Mouse (Mus musculus): ENCODE data around the gene Tnf. TPM values are rescaled to one million over a fixed set of nuclear protein-coding genes. Genes with fewer than 3 reads are reported as not detected.

Tnf gene
- total RNA-seq, 2 experiments from 2014 or later = not detected

DNA sequence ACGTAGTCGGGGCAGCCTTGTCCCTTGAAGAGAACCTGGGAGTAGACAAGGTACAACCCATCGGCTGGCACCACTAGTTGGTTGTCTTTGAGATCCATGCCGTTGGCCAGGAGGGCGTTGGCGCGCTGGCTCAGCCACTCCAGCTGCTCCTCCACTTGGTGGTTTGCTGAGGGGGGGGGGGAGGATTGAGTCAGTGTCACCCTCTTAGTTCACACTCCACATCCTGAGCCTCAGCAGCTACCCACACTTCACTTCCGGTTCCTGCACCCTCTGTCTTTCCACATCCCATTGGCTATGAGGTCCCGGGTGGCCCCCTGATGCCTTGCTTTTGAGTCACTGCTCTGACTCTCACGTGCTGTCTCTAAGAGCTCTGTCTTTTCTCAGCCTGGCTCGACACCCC, 1.4 kb downstream of the Tnf start:
- DNase-seq (ENCODE audit: low spot score in 2 of 2) = no peak

DNA sequence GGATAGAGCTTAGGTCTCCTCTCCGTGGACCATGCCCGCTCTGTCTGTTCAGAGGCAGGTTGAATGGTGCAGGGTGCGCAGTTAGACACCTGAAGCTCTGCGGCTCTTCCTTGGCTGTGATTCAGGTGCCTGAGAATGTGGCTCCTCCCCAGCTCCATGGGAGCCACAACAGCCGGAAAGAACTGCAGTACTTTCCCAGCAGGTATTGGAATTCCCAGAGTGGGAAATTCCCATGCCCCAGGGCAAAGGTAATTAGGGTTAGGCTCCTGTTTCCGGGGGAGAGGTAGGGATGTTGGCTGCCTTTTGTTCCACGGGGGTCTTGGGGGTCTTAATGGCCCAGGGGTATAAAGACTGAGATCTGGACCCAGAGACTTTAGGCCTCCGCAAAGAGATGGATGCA, 2.9 kb downstream of the Tnf start:
- no peak for DNase-seq (ENCODE audit: low spot score in 2 of 2)

DNA sequence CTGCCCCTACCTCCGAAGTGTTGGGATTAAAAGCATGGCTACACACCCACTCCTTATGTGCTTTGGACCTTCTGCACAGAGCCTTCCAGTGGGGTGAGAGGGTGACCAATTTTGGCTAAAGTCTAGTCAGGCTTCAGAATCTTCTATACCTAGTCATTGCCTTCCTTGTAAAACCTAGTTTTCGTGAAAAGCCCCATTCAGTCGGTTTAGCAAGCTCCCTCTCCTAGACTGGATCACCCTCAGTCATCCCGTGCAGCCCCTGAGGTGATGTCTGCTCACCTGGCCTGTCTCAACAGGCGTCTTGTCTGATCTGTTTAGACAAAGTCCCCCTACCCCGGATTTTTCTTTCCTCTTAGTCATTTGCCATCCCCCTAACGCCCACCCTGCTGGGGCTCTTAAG, 3.8 kb downstream of the Tnf start:
- no peak for DNase-seq (ENCODE audit: low spot score in 2 of 2)

DNA sequence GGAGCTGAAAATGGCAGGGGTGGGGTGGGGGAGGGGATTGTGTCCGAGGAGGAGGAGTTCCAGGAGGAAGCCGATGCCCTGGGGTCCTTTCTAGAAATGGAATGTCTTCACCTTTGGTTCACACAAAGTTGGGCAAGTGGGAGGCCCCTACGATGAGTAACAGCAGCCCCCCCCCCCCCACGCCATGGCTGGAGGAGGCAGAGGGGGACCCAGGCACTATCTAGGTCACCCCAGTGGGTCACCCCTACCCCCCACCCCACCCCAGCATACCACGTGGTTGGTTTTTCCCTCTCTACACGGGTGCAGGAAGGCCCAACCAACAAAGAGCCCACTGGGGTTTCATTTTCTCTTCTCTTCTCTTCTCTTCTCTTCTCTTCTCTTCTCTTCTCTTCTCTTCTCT, 4.7 kb downstream of the Tnf start:
- no peak for DNase-seq (ENCODE audit: low spot score in 2 of 2)

DNA sequence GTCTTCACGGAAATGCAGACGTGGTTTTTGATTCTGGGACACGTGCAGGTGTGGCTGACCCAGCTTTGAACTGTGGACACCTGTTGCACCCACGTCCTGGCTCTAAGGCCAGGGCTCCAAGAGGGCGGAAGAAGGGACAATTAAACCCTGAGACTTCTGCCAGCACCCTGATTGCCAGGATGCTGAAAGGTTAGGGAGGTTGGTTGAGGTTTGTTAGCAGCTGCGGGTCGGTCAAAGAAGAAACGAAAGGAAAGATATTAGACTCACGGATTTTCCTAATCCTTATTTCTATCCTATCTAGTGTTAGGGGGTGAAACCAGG, 5.5 kb downstream of the Tnf start:
- no peak for DNase-seq (ENCODE audit: low spot score in 2 of 2)

DNA sequence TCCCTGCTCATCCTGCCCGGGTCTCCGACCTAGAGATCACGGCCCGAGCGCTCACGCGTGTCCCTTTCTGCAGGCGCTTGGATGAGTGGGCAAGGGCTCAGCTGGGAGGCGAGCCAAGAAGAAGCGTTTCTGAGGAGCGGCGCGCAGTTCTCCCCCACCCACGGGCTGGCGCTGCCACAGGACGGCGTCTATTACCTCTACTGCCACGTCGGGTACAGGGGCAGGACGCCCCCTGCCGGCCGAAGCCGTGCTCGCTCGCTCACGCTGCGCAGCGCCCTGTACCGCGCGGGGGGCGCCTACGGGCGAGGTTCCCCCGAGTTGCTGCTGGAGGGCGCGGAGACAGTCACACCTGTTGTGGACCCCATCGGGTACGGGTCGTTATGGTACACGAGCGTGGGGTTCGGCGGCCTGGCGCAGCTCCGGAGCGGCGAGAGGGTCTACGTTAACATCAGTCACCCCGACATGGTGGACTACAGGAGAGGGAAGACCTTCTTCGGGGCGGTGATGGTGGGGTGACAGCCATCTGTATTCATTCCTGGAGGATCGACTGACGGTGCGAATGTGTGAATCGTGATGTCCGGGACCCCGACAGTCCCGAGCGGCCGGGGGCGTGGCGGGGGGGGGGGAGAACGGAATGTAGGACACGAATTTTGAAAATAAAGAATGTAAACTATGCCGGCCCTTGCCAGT, 6.0 kb downstream of the Tnf start:
- peak; percentile 78 to 83 for DNase-seq (ENCODE audit: low spot score in 2 of 2)

DNA sequence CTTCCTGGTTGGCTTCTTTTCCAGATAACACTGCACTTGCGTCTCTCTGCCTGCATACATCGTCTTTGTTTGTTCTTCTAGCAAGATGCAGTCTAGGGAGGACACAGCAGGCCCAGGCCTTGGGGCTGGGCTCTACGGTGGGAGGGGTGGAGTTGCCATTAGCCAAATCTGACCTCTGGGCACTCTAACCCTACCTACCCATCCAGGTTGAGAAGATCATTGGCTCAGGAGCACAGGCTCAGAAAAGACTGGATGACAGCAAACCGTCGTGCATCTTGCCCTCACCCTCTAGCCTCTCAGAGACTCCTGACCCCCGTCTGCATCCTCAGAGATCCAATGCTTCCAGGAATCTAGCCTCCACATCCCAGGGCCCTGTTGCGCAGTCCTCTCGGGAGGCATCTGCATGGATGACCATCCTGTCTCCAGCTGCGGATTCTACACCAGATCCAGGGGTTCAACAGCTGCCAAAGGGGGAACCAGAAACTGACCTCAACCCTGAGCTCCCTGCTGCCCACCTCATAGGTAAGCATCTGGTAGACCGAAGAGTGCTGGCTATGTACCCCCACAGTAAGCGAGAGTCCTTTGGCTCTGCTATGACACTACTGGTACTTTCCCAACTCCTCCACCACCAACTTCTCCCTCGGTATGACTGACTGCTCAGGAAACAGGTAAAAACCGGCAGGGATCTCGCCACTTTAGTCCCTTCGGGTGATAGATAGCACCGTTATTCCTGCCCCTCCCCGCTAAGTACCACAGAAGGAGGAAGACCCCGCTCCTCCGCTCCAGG, 6.8 kb downstream of the Tnf start:
- no peak for DNase-seq (ENCODE audit: low spot score in 2 of 2)

DNA sequence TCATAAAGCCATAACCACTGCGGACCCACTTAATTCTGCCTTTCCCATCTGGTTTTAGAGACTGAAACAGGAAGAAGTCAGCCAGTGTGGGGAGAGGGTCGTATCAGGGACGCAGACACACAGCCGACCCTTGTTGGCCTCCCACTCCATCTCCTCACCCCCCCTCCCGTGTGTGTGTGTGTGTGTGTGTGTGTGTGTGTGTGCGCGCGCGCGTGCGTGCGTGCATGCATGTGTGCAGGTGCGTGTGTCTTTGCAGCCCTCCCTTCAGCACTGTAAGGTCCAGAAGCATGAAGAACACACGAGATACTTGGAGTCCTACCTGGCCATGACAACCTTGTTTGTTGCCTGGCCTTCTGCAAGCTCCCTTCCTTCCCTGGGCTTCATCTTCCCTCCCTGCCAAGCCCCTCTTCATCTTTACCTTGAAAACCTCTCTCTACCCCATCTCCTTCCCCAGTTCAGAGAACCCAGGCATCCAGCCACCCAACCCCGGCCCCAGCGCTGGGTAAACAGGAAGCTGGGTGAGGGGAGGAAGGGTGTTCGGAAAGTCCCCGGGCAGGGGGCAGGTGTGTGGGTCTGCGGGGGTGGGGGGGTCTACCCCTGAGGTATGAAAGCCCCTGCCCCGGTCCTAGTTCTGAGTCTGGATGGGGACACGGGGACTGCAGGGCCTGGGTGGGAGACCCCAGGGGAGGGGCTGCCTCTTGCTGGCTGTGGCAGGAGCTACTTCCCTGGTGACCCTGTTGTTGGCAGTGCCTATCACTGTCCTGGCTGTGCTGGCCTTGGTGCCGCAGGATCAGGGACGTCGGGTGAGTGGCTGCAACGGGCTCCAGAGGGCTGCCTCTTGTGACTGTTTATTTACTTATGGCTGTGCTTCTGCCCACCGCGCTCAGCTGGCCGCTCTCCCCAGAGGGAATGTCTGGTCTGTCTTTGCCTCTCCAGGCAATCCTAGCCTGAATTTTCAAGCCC, 7.6 kb downstream of the Tnf start, which contains the start of gene Ltb:
Gene Ltb (plus strand): TSS at position 559 of the 963 bp plus-strand sequence.
- DNase-seq (ENCODE audit: low spot score in 2 of 2) = no peak

DNA sequence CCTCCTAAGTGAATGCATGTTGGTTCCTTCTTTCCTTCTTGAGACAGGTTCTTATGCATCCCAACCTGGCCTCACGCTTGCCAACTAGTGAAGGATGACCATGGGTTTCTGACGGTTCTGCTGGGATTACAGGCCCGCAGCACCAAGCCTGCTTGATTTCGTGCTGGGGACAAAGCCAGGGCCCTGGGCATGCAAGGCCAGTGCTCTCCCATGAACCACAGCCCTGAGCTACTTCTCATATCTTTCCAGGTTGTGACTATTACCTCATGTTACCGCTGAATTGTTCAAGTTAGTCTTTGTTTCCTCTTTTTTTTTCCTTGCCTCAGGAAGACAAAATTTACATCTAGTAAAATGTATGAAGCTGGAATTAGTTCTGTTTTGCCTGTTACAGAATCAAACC, 8.9 kb downstream of the Tnf start:
- no peak for DNase-seq (ENCODE audit: low spot score in 2 of 2)

DNA sequence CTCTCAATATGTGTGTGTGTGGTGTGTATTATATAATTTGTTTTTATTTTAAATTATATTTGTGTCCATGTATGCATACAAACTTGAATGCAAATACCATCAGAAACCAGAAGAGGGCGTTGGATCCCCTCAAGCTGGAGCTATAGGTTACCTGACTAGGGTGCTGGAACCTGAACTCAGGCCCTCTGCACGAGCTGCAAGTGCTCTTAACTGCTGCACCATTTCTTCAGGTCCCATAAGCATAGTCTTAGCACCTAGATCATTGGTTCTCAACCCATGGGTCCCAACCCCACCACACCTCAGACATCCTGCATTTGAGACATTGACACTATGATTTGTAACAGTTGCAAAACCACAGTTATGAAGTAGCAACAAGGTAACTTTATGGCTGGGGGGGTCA, 10.1 kb downstream of the Tnf start:
- no peak for DNase-seq (ENCODE audit: low spot score in 2 of 2)

DNA sequence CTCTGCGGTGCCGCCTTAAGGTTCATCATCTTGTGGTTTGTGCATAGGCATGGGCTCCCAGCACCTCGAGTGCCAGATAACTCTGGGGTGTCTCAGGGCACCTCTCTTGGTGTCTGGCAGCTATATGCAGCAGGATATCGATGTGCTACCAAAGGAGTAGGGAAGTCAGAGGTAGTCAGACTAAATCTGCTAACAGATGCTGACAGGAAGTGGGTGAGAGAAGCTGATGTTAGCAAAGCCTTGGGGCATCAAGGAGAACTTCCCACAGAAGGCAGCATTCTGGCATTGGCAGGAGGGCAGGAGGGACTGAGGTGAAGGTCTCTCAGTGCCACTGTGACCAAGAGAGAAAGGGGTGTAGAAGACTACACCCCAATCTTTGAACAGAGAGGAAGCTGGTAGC, 11.7 kb downstream of the Tnf start:
- no peak for DNase-seq (ENCODE audit: low spot score in 2 of 2)

DNA sequence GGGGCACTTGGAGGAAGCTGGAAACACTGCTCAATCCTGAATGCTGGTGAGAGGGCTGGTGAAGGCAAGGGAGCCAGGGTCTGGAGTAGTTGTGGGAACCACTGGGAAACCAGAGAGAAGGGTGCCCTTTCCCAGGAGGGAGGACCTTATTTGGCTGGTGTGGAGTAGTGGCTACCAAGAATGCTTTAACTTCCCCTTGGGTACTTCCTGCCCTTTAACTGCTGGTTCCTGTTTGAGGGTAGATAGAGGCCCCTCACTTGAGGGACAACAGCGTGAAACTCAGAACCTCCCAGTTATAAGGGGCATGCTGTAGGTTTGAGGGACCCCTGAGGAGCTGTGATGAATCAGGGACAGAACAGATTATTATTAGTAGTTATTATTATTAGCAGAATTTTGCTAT, 12.6 kb downstream of the Tnf start:
- DNase-seq (ENCODE audit: low spot score in 2 of 2) = no peak

DNA sequence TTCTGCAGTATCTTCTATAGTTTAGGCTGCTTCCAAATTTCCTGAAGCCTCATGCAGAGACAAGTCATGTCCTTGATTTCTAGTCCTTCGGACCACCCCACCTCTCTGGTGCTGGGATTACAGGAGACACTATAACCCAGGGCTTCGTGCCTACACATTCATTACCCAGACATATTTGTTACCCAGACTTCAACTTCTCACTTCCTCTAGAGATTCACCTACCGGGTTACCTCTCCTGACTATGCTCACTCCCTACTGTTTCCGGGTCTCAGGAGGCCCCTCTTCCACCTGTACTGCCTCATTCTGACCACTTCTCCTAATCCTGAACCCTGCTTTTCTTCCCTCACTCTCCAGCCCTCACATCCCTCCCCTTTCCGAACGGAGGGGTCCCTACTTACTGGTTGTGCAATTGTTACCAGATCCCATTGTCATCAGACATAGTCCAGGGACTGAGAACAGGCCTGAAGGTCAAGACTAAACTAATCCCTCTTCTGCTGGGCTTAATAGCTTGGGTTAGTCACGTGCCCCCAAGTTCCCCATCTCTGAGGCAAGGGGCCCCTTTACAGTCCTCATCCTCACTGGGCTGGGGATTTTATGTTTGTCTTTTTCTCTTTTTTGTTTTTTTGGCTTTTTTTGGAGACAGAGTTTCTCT, 13.7 kb downstream of the Tnf start, which contains the start of gene Lst1:
Gene Lst1 (minus strand): TSS at position 481 of the 652 bp plus-strand sequence.
- no peak for DNase-seq (ENCODE audit: low spot score in 2 of 2)

DNA sequence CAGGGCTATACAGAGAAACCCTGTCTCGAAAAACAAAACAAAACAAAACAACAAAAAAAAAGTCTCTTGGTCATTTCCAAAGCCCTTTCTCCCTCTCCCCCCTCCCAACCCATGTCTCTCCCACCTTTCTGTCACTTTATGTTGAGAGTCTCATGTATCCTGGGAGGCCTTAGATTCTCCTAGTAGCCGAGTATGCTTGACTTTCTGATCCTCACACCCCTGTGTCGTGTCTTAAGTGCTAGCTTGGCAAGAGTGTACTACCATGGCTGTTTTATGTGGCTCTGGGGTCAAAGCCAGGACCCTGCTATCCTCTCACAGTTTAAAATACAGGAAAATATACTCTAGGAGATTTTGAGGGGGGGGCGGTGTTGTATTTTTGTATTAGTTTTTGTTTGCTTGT, 14.5 kb downstream of the Tnf start:
- no peak for DNase-seq (ENCODE audit: low spot score in 2 of 2)

DNA sequence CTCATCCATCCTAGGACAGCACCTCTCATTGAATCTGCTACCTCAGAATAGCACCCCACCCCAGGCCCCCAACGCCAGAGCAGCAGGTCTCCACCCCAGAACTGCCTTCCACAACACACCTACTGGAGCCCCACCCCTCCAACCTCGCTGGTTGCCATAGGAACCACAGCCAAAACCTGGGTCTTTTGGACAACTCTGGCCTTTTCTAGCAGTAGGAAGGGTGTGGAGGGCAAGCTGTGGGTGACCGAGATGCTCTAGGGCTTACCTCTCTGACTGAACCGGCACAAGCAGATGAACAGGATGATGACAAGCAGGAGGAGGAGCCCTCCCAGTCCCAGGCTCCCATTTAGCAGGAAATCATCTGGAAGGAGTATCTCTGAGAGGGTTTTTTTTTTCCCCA, 15.1 kb downstream of the Tnf start:
- DNase-seq (ENCODE audit: low spot score in 2 of 2) = no peak

DNA sequence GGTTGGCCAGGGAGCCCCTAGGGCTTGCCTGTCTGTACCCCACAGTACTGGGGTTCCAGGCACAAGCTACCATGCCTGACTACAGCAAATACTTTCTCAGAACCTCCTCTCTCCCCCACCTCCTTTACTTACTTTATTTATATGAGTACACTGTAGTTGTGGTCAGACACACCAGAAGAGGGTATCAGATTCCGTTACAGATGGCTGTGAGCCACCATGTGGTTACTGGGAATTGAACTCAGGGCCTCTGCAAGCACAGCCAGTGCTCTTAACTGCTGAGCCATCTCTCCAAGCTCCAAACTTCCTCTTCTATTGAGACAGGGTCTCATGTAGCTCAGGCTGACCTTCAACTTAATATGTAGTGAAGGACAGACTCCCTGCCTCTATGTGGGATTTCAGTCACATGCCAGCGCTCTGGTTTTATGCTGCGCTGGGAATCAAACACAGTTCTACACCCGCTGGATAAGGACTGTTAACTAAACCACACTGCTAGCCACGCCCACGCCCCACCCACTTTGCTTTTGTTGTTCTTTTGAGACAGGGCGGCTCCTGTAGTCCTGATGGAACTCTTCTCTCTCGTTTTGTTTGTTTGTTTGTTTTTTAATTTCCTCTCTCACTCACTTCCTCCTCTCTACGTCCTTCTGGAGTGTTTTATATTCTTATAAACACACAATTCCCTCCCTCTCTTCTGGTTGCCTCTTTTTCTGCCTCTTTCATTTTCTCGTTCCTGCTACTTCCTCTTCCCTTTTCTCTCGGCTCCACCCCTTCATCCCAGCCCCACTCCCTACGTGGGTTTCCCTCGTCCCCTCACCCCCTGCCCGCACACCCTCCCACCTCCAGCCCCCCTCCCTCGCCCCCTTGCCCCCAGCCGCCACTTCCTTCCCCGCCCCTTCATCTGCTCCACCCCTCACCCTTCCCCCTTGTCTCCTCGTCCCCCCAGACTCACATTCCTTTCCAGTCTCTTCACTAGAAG, 15.9 kb downstream of the Tnf start:
- DNase-seq (ENCODE audit: low spot score in 2 of 2) = no peak

DNA sequence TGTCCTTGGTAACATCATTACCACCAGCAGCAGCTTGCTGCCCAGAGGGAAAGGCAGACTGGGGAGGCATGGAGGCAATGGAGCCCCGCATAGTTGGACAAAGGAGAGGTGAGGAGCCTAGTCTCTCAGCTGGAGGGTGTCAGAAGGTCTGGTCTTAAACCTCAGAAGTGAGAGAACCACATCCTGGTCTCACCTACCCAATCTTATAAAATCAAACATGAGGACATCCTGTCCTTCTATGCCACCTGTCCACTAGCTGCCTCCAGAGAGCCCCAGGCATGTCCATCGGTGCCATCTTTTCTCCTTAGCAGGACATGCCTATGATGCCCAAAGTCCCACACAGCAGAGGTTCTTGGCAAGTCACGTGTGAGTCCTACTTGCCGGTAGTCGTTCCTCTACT, 21.7 kb downstream of the Tnf start:
- DNase-seq (ENCODE audit: low spot score in 2 of 2) = no peak

DNA sequence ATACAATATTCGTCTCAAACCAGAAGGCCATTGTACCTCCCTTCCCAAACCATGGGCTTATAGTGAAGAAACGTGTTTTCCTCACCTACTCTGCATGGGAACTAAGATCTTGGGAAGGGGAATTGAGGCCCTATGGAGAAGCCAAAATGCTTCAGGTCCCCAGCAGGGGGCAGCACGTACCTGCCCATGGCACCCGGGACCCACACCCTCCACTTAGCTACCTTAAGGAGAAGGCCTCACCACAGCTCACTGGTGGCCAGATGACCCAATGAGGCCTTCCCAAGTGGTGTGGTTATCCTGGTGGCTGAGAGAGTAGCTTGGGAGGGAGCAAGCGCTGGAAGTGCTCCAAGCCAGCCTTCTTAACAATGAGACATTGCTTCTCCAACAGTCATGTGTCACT, 23.3 kb downstream of the Tnf start:
- peak; percentile 44 to 54 for DNase-seq (ENCODE audit: low spot score in 2 of 2)

DNA sequence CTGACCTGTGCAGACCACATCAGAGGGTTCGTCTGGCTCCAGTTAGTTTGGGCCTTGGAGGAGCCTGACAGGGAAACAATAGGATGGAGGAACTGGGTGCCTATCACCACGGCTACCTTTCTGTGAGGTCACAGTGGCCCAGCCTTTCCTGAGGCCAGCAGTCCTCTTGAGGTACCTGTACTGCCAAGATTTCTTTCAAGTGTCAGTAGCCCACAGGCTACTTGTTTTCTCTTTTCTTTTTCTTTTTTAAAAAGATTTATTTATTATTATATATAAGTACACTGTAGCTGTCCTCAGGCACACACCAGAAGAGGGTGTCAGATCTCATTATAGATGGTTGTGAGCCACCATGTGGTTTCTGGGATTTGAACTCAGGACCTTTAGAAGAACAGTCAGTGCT, 25.8 kb downstream of the Tnf start, which contains the start of gene Aif1:
Gene Aif1 (minus strand): TSS at position 101 of the 400 bp plus-strand sequence.
- DNase-seq (ENCODE audit: low spot score in 2 of 2) = no peak

DNA sequence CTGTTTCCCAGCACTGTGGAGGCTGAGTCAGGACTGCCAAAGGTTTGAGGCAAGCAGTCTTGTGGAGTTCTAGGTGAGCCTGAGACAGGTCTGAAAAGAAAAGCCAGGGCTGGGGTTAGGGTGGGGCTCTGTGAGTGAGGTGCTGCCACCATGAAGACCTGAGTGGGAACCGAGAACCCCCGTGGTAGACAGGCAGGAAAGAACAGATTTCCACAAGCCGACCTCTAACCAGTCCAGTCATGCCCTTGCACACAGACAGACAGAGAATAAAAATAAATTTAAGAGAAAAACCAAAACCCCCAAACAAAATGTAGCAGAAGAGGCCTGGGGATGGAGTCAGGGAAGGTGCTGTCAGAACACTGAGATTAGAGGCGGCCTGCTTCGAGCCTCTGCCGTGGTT, 26.4 kb downstream of the Tnf start:
- no peak for DNase-seq (ENCODE audit: low spot score in 2 of 2)

Data from left cerebral cortex, adult 18-20 months (tissue).